Mouse (Mus musculus) liver, postnatal 0 days (tissue): ENCODE data around the gene Ercc8. TPM values are rescaled to one million over a fixed set of nuclear protein-coding genes. Genes with fewer than 3 reads are reported as not detected.
A peak's percentile ranks its signal among the peaks of the same experiment; 100 is the strongest.

ENCODE experiments used
- ATAC-seq: fragments of 200-750 bp; cut with Nextera tagmentation; 2 replicates; pipeline ENCODE4 v1.8.0; 2017; ENCODE audit warnings: mild to moderate bottlenecking, moderate library complexity
- DNase-seq: peaks from one replicate; pipeline ENCODE4 v3.0.0-alpha.2; 2016
- H3K27ac ChIP-seq: fragments of 300-500 bp; sonication (generic); 2 replicates; pipeline ENCODE4 v1.5.1; 2014; ENCODE audit warnings: antibody characterized with exemption, moderate library complexity, mild to moderate bottlenecking, low read depth
- H3K27me3 ChIP-seq: fragments of 300-500 bp; sonication (generic); 2 replicates; pipeline ENCODE4 v1.6.1; 2014; ENCODE audit warnings: low read length, control low read depth, mixed read lengths; ENCODE audit not compliant: insufficient read depth
- H3K36me3 ChIP-seq: fragments of 300-500 bp; sonication (generic); replicated peaks from 2 replicates; pipeline ENCODE4 v1.6.1; 2014; ENCODE audit warnings: mild to moderate bottlenecking, control low read depth, low read length, moderate library complexity, mixed read lengths; ENCODE audit not compliant: insufficient read depth
- H3K4me1 ChIP-seq: fragments of 300-500 bp; sonication (generic); 2 replicates; pipeline ENCODE4 v1.6.1; 2014; ENCODE audit warnings: antibody characterized with exemption, mild to moderate bottlenecking, control low read depth; ENCODE audit not compliant: insufficient read depth
- H3K4me2 ChIP-seq: fragments of 300-500 bp; sonication (generic); 2 replicates; pipeline ENCODE4 v1.6.1; 2014; ENCODE audit warnings: low read depth, mild to moderate bottlenecking, low read length, moderate library complexity, mixed read lengths
- H3K4me3 ChIP-seq: fragments of 300-500 bp; sonication (generic); 2 replicates; pipeline ENCODE4 v1.5.1; 2014; ENCODE audit warnings: low read depth, low read length
- H3K9ac ChIP-seq: fragments of 300-500 bp; sonication (generic); replicated peaks from 2 replicates; pipeline ENCODE4 v1.6.1; 2014; ENCODE audit warnings: mild to moderate bottlenecking, moderate library complexity
- H3K9me3 ChIP-seq: fragments of 300-500 bp; sonication (generic); 2 replicates; pipeline ENCODE4 v1.6.1; 2016; ENCODE audit warnings: mild to moderate bottlenecking, control low read depth, low read length, mixed read lengths
- CTCF ChIP-seq: sonication (generic); IDR thresholded peaks from 2 replicates; pipeline ENCODE4 v1.5.1; 2016; ENCODE audit warnings: antibody characterized with exemption, low read depth
- EP300 ChIP-seq: IDR thresholded peaks from 2 replicates; pipeline ENCODE4 v1.6.1; 2016; ENCODE audit warnings: antibody characterized with exemption, low read depth, mild to moderate bottlenecking
- WGBS: fragments of 180-500 bp; shearing (Covaris S2); extraction: QIAGEN DNeasy Blood & Tissue Kit; methylation state at CpG from one replicate; pipeline ENCODE4 v1.1.7; 2014; ENCODE audit not compliant: insufficient replicate concordance; 5-methylcytosine and 5-hydroxymethylcytosine counted together
- polyA plus RNA-seq: library from polyadenylated mRNA; unstranded; fragments of >200 nt; fragmentation: Nextera tagmentation; extraction: Ambion mirVana; gene quantifications from 2 replicates; pipeline ENCODE4 v1.2.1, GENCODE M21; 2015

Gene Ercc8
- 3.9 and 4.9 TPM in 2 replicates for polyA plus RNA-seq

- Histone ChIP-seq H3K9ac (peak within 1 kb of the TSS; percentile 66), H3K9me3 (no peaks in the 10 kb centered on the region), H3K4me3 (peak within 1 kb of the TSS; percentile 92), H3K27me3 (no peaks in the 10 kb centered on the region), H3K4me2 (peak within 1 kb of the TSS; percentile 91), H3K27ac (peak within 1 kb of the TSS; percentile 60; the same call in 1 of the 2 replicates), H3K36me3 (peaks cover 5% of the 10 kb centered on the region), H3K4me1 (peaks cover 5% of the 10 kb centered on the region; the same call in 1 of the 2 replicates)
- WGBS, result under 1% methylated on average over 47 of the region's 47 CpGs
- TF ChIP-seq EP300 (no peak), CTCF (no peak)
- DNase-seq (peak; percentile 99), ATAC-seq (peak; percentile 98)
Observed at GRCm38 (mm10) chr13:108158465-108159240, at the start of gene Ercc8, which contains the start of gene Ndufaf2. Gene Ercc8 (plus strand): TSS chr13:108158731. Gene Ndufaf2 (minus strand): TSS chr13:108158623.

GRCm38 (mm10) chr13:108110929-108111328, 47.6 kb upstream of the Ercc8 start:
- 82% methylated on average over 6 of the region's 6 CpGs for WGBS
- Histone ChIP-seq H3K36me3 (no peaks in the 10 kb centered on the region), H3K4me1 (no peaks in the 10 kb centered on the region), H3K9ac (no peak overlapping the region), H3K27me3 (no peaks in the 10 kb centered on the region), H3K9me3 (no peaks in the 10 kb centered on the region), H3K4me2 (no peak overlapping the region), H3K27ac (no peak overlapping the region), H3K4me3 (no peak overlapping the region)
- DNase-seq (no peak), ATAC-seq (no peak)
- TF ChIP-seq CTCF, result no peak
- no peak for TF ChIP-seq EP300

- H3K4me1 ChIP-seq, result no peaks in the 10 kb centered on the region
- H3K27me3 ChIP-seq, result no peaks in the 10 kb centered on the region
- no peak for DNase-seq
- H3K9me3 ChIP-seq, result no peaks in the 10 kb centered on the region
- no peak overlapping the region for H3K27ac ChIP-seq
- H3K36me3 ChIP-seq, result no peaks in the 10 kb centered on the region
- TF ChIP-seq EP300 (no peak), CTCF (no peak)
- no peak overlapping the region for H3K9ac ChIP-seq
- H3K4me3 ChIP-seq, result no peak overlapping the region
- WGBS, result 81% methylated on average over 5 of the region's 5 CpGs
- no peak overlapping the region for H3K4me2 ChIP-seq
- ATAC-seq, result no peak
Observed at GRCm38 (mm10) chr13:108113536-108113935, 45.0 kb upstream of the Ercc8 start.

DNA sequence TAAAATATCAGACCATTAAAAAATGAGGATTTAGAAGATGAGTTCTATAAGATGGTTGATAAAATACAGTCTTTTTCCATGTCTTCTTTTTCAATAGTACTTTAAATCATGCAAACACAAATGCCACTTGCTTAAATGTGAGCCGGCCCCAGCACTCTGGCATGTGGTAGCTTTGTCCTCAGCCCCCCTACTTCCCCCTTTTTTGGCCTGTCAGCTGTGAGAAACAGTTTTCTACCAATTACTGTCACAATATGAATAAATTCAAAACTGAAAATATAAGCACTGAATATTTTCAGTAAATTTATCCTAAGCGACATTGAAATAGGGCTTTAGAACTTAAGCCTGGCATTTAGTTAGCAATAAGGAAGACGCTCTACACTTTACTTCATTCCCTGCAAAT, 44.3 kb upstream of the Ercc8 start:
- no peaks in the 10 kb centered on the region for H3K9me3 ChIP-seq
- ATAC-seq (no peak), DNase-seq (no peak)
- no peak overlapping the region for H3K27ac ChIP-seq
- no peaks in the 10 kb centered on the region for H3K36me3 ChIP-seq
- TF ChIP-seq CTCF, result no peak
- no peak for TF ChIP-seq EP300
- H3K9ac ChIP-seq, result no peak overlapping the region
- no peaks in the 10 kb centered on the region for H3K27me3 ChIP-seq
- WGBS, result 69% methylated on average over 3 of the region's 3 CpGs
- H3K4me2 ChIP-seq, result no peak overlapping the region
- H3K4me3 ChIP-seq, result no peak overlapping the region
- no peaks in the 10 kb centered on the region for H3K4me1 ChIP-seq

DNA sequence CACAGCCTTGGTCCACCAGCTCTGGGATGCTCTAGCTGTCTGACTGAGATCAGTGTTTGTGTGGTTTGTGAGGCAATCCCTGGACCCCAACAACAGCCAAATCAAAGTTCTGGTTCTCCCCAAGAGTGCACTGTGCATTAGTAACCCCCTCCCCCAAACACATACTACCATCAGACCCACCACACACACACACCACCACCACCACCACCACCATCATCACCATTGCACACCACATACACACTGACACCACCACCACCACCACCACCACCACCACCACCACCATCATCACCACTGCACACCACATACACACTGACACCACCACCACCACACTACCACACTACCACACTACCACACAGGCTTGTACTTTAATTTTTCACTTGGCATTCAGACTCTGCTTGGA, 40.9 kb upstream of the Ercc8 start:
- TF ChIP-seq EP300, result no peak
- TF ChIP-seq CTCF, result no peak
- Histone ChIP-seq H3K4me3 (no peak overlapping the region), H3K4me2 (no peak overlapping the region), H3K4me1 (no peaks in the 10 kb centered on the region), H3K9ac (no peak overlapping the region), H3K27ac (no peak overlapping the region), H3K27me3 (no peaks in the 10 kb centered on the region), H3K9me3 (no peaks in the 10 kb centered on the region), H3K36me3 (no peaks in the 10 kb centered on the region)
- DNase-seq (no peak), ATAC-seq (no peak)

- Histone ChIP-seq H3K4me3 (no peak overlapping the region), H3K4me2 (no peak overlapping the region), H3K27me3 (no peaks in the 10 kb centered on the region), H3K9me3 (no peaks in the 10 kb centered on the region), H3K9ac (no peak overlapping the region), H3K4me1 (no peaks in the 10 kb centered on the region), H3K27ac (no peak overlapping the region), H3K36me3 (no peaks in the 10 kb centered on the region)
- no peak for DNase-seq
- TF ChIP-seq CTCF (no peak), EP300 (no peak)
- no peak for ATAC-seq
- WGBS, result 53% methylated on average over 1 of the region's 1 CpGs
Observed at GRCm38 (mm10) chr13:108118188-108118587, 40.3 kb upstream of the Ercc8 start.
